Mouse (Mus musculus): ENCODE data around the gene Csrnp2.

Csrnp2 gene

GRCm38 (mm10) chr15:100478351-100478750 is 16.9 kb downstream of the Csrnp2 start:
- DNase-seq (ENCODE audit: low spot score in 2 of 2): no peak

DNA sequence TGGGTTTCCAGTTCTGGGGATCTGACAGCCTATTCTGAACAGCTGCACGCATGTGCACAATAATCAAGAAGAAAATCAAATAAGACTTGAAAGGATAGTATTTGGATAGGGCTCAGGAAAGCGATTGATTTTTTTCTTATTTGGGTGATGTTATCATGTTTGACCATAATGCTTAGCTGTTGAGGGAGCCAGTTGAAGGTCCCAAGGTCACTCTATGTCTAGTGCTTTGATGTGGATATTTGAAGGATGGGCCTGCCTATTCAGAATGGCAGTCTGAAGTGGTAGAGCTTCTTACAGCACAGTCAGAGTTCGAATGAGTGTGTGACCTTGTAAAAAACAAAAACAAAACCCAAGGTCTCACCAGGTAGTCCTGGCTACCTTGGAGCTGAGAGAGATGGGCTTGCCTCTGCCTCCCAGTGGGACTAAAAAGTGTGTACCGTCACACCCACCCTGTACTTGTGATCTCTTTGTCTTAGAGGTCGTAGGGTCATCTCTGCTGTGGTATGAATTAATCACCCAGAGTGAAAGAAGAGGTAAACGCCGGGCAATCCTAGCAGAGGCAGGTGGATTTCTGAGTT is 21.3 kb downstream of the Csrnp2 start:
- no peak for DNase-seq (ENCODE audit: low spot score in 2 of 2)

- no peak for DNase-seq (ENCODE audit: low spot score in 2 of 2)
Measured at GRCm38 (mm10) chr15:100470037-100470436, 25.3 kb downstream of the Csrnp2 start.

DNA sequence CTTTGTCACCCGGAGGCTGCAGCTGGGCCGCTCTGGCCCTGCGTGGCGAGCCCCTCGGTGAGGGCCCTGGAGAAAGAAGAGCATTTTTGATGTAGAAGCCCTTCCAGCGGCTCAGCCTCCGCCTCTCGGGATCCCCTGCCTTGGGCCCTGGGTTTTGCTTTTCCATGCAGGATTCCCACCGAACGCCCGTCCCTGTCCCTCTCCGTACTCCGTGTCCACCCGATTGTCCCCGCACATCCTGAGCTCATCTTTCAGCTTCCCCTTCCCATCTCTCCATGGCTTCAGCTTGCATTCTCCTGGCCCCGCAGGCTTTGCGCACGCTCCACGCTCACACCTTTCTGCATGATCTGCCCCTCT is 26.1 kb downstream of the Csrnp2 start:
- DNase-seq (ENCODE audit: low spot score in 2 of 2): no peak

- DNase-seq (ENCODE audit: low spot score in 2 of 2): peak; percentile 85 to 86
Measured at GRCm38 (mm10) chr15:100468295-100469188, 26.7 kb downstream of the Csrnp2 start, which contains the start of gene Letmd1. Gene Letmd1, plus strand, starts transcription at chr15:100469023.

DNA sequence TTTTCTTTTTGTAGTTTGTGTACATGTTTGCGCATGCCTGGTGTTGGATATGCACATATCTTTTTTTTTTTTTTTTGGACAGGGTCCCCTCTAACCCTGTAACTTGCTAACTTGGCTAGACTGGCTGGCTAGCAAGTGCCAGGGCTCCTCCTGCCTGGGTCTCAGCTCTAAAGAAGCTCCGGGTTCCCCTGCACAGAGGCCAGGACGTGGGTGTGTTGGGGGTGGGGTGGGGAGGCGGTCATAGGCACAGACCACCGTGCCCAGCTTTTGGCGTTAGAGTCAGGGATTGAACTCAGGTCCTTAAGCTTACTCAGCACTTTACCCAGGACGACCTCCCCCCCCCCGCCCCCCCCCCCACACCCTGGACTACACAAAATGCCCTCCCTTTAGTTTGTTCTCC is 27.6 kb downstream of the Csrnp2 start:
- no peak for DNase-seq (ENCODE audit: low spot score in 2 of 2)

DNA sequence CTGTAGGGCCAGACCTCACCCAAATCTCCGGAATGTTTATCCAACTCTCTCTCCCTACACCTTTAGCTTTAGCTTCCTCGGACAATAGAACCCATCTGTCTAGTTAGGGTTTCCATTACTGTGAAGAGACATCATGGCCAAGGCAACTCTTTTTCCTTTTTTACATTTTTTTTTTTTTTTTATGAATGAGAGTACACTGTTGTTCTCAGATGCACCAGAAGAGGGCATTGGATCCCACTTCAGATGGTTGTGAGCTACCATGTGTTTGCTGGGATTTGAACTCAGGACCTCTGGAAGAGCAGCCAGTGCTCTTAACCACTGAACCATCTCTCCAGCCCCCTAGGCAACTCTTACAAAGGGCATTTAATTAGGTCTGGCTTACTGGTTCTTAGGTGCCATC is 29.9 kb downstream of the Csrnp2 start:
- no peak for DNase-seq (ENCODE audit: low spot score in 2 of 2)

GRCm38 (mm10) chr15:100463712-100464111 is 31.6 kb downstream of the Csrnp2 start:
- DNase-seq (ENCODE audit: low spot score in 2 of 2): peak; percentile 48 to 59

- no peak for DNase-seq (ENCODE audit: low spot score in 2 of 2)
Measured at GRCm38 (mm10) chr15:100462086-100462485, 33.2 kb downstream of the Csrnp2 start.

- no peak for DNase-seq (ENCODE audit: low spot score in 2 of 2)
Measured at GRCm38 (mm10) chr15:100461646-100462045, 33.6 kb downstream of the Csrnp2 start.

- no peak for DNase-seq (ENCODE audit: low spot score in 2 of 2)
Measured at GRCm38 (mm10) chr15:100460942-100461341, 34.3 kb downstream of the Csrnp2 start.

- DNase-seq (ENCODE audit: low spot score in 2 of 2): no peak
Measured at GRCm38 (mm10) chr15:100458055-100458454, 37.2 kb downstream of the Csrnp2 start.

DNA sequence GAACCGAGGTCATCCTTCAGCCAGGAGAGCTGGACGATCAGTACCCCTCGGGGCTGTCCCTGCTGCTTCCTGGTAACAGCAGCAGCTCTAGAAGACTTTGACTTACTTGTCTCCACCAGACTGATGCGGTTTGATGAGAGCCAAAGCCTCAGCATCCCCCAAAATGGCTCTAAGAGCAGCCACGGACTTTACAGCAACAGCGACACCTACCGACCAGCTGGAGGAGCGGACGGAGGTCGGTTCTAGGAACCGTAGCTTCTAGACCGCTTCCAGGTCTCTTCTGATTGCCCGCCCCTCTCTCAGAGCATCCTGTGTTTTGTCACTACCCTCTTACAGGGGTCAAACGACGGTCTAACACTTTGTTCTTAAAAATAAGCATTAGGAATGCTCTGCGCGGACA is 37.9 kb downstream of the Csrnp2 start:
- no peak for DNase-seq (ENCODE audit: low spot score in 2 of 2)

DNA sequence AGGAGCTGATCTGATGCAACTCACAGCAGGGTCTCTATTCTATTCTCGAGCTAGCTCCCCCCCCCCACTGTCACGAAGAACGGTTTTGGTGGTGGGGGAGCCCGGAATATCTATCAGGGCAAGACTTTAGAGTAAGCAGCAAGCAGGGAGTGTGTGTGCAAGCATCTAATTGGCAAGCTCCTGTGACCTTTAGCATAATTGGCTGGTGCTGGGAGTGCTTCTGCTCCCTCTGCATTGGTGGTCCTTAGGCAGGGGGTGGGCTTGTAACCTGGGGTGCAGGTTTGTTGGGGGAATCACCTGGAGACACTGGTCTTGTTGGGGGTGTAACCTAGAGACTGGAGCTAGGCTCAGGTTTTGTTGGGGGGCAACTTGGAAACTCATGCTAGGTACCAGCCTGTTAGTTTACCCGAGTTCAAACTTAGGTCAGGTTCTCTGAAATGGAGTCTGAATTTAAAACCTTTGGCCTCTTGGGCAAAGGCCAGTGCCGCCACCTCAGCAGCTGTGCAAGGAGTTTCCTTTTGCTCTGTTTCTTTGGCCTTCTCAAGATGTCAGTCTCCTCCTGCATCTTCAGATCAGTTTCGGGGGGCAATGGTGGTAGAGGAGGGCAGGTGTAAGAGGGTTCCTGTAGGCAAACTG is 38.8 kb downstream of the Csrnp2 start:
- no peak for DNase-seq (ENCODE audit: low spot score in 2 of 2)

GRCm38 (mm10) chr15:100452486-100452885 is 42.8 kb downstream of the Csrnp2 start:
- DNase-seq (ENCODE audit: low spot score in 2 of 2): no peak

- no peak for DNase-seq (ENCODE audit: low spot score in 2 of 2)
Measured at GRCm38 (mm10) chr15:100451245-100451644, 44.0 kb downstream of the Csrnp2 start.

GRCm38 (mm10) chr15:100449495-100449894 is 45.8 kb downstream of the Csrnp2 start:
- DNase-seq (ENCODE audit: low spot score in 2 of 2): no peak

- DNase-seq (ENCODE audit: low spot score in 2 of 2): no peak
Measured at GRCm38 (mm10) chr15:100448572-100448971, 46.7 kb downstream of the Csrnp2 start.

DNA sequence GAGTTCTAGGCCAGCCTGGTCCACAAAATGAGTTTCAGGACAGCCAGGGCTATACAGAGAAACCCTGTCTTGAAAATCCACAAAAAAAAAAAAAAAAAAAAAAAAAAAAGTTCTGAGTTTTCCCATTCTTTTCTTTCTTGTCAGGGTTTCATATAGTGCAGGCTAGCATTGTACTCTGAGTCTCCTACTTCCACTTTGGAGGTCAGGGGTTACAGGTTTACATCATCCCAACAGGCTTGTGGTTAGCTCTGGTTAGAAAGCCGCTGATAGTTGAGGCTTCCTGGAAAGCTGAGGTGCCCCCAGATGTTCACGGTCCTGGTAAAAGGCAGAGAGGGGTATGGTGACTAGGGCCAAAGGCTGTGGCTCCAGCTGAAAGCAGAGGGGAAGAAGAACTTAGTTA is 48.4 kb downstream of the Csrnp2 start:
- no peak for DNase-seq (ENCODE audit: low spot score in 2 of 2)

DNA sequence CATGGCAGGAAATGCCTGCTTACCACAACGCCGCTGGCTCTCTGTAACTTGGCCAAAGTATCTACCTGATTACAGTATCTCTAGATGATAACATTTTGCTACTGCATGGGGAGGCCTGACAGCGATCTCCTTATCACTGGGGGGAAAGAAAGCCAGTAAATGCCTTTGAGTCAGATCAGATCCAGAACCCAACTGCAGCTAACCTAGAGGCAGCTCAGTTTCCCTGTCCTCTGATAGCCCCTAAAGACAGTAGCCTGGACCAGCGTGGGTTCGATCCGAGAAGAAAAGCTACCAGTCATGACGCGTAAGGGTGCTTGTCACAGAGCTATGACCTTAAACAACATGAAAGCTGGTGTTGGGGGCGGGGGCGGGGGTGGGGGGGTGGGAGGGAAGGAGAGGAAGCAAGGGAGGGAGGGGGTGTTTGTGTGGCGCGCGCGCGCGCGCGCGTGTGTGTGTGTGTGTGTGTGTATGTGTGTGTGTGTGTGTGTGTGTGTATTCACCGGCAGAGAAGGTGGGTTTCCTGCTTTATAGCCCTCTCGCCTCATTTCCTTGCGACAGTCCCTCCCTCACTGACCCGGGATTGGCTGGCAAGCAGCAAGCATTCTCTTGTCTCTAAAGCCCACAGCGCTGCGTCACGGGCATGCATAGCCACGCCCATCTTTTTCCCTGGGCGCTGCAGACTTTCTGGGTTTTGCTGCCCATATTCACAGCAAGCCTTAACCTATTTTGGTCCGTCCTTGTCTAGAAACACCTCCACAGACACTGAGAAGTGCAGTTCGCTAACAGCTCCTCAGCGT is 52.0 kb downstream of the Csrnp2 start:
- peak; percentile 79 to 88 for DNase-seq (ENCODE audit: low spot score in 2 of 2)

GRCm38 (mm10) chr15:100436518-100436917 is 58.8 kb downstream of the Csrnp2 start:
- DNase-seq (ENCODE audit: low spot score in 2 of 2): no peak

GRCm38 (mm10) chr15:100436112-100436511 is 59.2 kb downstream of the Csrnp2 start:
- no peak for DNase-seq (ENCODE audit: low spot score in 2 of 2)
